Mouse (Mus musculus) liver, embryonic 12.5 days (tissue): Measurements from ENCODE around the gene Mrgprh. TPM values are rescaled to one million over a fixed set of nuclear protein-coding genes. Genes with fewer than 3 reads are reported as not detected.

Experiments used
- ATAC-seq: fragments of 200-750 bp; cut with Nextera tagmentation; 2 replicates; pipeline ENCODE4 v1.8.0; 2017; ENCODE audit warnings: moderate number of reproducible peaks, mild to moderate bottlenecking, moderate library complexity
- H3K27ac ChIP-seq: fragments of 300-500 bp; sonication (generic); 2 replicates; pipeline ENCODE4 v1.5.1; 2016; ENCODE audit warnings: mild to moderate bottlenecking
- H3K27me3 ChIP-seq: fragments of 300-500 bp; sonication (generic); replicated peaks from 2 replicates; pipeline ENCODE4 v1.6.1; 2016; ENCODE audit warnings: mild to moderate bottlenecking, moderate library complexity
- H3K36me3 ChIP-seq: fragments of 300-500 bp; sonication (generic); 2 replicates; pipeline ENCODE4 v1.6.1; 2016; ENCODE audit warnings: mild to moderate bottlenecking, moderate library complexity
- H3K4me1 ChIP-seq: fragments of 300-500 bp; sonication (generic); 2 replicates; pipeline ENCODE4 v1.6.1; 2016
- H3K4me2 ChIP-seq: fragments of 300-500 bp; sonication (generic); 2 replicates; pipeline ENCODE4 v1.6.1; 2016; ENCODE audit warnings: mild to moderate bottlenecking, moderate library complexity
- H3K4me3 ChIP-seq: fragments of 300-500 bp; sonication (generic); 2 replicates; pipeline ENCODE4 v1.5.1; 2016; ENCODE audit warnings: mild to moderate bottlenecking, moderate library complexity
- H3K9ac ChIP-seq: fragments of 300-500 bp; sonication (generic); 2 replicates; pipeline ENCODE4 v1.6.1; 2016; ENCODE audit warnings: mild to moderate bottlenecking, moderate library complexity
- H3K9me3 ChIP-seq: fragments of 300-500 bp; sonication (generic); replicated peaks from 2 replicates; pipeline ENCODE4 v1.6.1; 2016; ENCODE audit warnings: mild to moderate bottlenecking, moderate library complexity
- WGBS: fragments of 180-500 bp; shearing (Covaris S2); methylation state at CpG from one replicate; pipeline ENCODE4 v1.1.7; 2016; ENCODE audit not compliant: insufficient replicate concordance; 5-methylcytosine and 5-hydroxymethylcytosine counted together
- polyA plus RNA-seq: library from polyadenylated mRNA; unstranded; fragments of >200 nt; fragmentation: Nextera tagmentation; extraction: Ambion mirVana; gene quantifications from 2 replicates; pipeline ENCODE4 v1.2.1, GENCODE M21; 2016

Gene Mrgprh
- not detected in 2 replicates for polyA plus RNA-seq

DNA sequence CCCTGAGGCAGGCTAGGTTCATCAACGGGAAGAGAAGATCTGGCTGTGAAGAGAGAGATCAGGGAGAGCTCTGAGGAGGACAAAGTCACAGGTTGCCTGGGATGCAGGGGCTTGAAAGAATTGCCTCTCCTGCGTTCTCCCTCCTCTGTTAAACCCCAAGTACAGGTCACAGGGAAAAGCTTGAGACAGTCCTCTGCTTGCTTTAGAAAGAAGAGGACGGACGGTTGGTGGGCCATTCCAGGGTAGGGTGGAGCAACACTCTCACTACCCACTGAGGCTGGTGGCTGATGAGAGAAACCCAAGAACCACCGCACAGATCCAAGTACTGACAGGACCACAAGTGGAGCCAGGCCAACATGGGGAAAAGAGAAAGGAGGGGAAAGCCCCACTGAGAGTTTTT lies at the start of gene Mrgprh:
TSS of gene Mrgprh (plus strand) at position 301 of the 400 bp plus-strand sequence.
- H3K27me3 ChIP-seq: peaks cover 37% of the 10 kb centered on the region
- H3K9me3 ChIP-seq: no peaks in the 10 kb centered on the region
- H3K9ac ChIP-seq: no peak within 1 kb of the TSS
- H3K27ac ChIP-seq: no peak within 1 kb of the TSS
- no peak within 1 kb of the TSS for H3K4me3 ChIP-seq
- no peak within 1 kb of the TSS for H3K4me2 ChIP-seq
- H3K4me1 ChIP-seq: 0 out of 2 replicates have a peak, but pooled peaks cover 5% of the 10 kb centered on the region
- 42% methylated on average over 5 of the region's 5 CpGs for WGBS
- H3K36me3 ChIP-seq: no peaks in the 10 kb centered on the region
- no peak for ATAC-seq

DNA sequence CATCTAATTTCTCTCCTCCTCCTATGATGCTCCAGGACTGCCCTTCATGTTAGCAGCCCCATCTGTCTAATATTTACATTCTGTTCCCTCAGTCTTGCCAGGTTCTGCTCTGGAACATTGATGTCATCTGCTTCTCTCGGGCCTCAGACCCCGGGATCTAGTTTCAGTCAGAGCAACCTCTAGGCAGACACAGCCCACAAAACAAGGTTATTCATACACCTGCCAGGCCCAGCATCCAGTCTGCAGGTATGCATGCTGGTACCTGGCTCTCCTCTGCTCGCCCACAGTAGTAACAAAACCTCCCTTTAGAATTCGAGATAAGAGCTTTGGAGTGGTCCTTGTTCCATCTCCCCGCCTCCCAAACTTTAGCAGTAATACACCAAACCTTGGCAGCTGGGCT lies 45.5 kb upstream of the Mrgprh start:
- ATAC-seq: no peak
- no peaks in the 10 kb centered on the region for H3K36me3 ChIP-seq
- no peaks in the 10 kb centered on the region for H3K4me1 ChIP-seq
- H3K27ac ChIP-seq: no peak overlapping the region
- no peak overlapping the region for H3K4me2 ChIP-seq
- no peaks in the 10 kb centered on the region for H3K27me3 ChIP-seq
- 65% methylated on average over 5 of the region's 5 CpGs for whole genome bisulfite sequencing
- no peak overlapping the region for H3K4me3 ChIP-seq
- H3K9ac ChIP-seq: no peak overlapping the region
- no peaks in the 10 kb centered on the region; the same call in 1 of the 2 replicates for H3K9me3 ChIP-seq

DNA sequence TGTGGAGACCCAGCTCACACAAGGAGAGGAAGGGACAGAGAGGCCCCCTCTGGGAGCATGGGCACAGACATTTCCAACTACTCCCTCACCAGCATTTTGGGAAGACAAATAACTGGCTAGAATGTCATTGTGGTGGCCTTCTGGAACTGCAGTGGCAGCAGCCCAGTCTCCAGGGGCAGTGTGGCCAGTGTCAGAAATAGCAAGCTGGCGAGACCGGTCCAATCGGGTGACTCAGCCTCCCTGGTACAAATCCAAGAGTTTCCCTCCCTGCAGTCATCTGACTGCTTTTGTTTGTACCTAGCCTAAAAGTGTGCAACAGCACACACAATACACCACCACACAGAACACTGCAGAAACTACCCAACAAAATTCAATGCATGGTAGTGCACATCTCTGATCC lies 43.6 kb upstream of the Mrgprh start:
- no peak for ATAC-seq
- Histone ChIP-seq H3K27ac (no peak overlapping the region), H3K4me2 (no peak overlapping the region), H3K9ac (no peak overlapping the region), H3K9me3 (no peaks in the 10 kb centered on the region; the same call in 1 of the 2 replicates), H3K4me1 (no peaks in the 10 kb centered on the region), H3K36me3 (no peaks in the 10 kb centered on the region), H3K4me3 (no peak overlapping the region), H3K27me3 (peaks cover 5% of the 10 kb centered on the region; the same call in 1 of the 2 replicates)
- WGBS: 73% methylated on average over 3 of the region's 3 CpGs

DNA sequence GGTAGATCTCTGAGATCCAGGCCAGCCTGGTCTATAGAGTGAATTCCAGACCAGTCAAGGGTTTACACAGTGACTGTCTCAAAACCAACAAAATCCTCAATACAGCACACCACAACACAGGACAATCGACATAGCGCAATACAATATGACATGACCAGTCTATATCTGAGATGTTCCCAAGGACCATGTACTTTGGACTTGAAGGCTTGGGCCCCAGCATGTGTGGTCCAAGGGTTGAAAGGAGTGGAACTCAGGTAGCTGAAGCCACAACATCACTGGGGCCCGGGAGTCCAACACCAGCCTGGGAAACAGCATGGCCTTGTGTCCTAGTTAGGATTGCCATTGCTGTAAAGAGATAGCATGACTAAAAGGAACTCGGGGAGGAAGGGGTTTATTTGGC lies 43.2 kb upstream of the Mrgprh start:
- no peak overlapping the region for H3K4me3 ChIP-seq
- no peaks in the 10 kb centered on the region for H3K9me3 ChIP-seq
- no peaks in the 10 kb centered on the region for H3K4me1 ChIP-seq
- no peak overlapping the region for H3K9ac ChIP-seq
- 70% methylated on average over 4 of the region's 4 CpGs for WGBS
- peaks cover 5% of the 10 kb centered on the region; the same call in 1 of the 2 replicates for H3K27me3 ChIP-seq
- H3K4me2 ChIP-seq: no peak overlapping the region
- ATAC-seq: no peak
- no peaks in the 10 kb centered on the region for H3K36me3 ChIP-seq
- H3K27ac ChIP-seq: no peak overlapping the region

DNA sequence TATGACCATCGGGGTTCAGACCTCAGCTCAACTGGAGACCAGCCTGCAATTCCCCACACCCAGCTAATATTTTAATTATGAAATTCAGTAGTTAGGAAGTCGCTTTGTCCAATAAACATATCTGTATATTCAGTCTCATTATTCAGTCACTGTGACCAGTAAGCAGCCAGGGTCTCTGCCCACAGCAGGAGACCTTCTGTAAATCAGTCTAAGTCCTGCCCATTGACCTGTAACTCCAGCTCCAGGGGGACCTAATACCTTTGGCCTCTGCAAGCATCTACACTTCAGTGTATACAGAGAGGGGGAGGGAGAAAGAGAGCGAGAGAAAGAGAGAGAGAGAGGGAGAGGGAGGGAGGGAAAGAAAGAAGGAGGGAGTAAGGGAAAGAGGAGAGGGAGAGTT lies 41.5 kb upstream of the Mrgprh start:
- ATAC-seq: no peak

DNA sequence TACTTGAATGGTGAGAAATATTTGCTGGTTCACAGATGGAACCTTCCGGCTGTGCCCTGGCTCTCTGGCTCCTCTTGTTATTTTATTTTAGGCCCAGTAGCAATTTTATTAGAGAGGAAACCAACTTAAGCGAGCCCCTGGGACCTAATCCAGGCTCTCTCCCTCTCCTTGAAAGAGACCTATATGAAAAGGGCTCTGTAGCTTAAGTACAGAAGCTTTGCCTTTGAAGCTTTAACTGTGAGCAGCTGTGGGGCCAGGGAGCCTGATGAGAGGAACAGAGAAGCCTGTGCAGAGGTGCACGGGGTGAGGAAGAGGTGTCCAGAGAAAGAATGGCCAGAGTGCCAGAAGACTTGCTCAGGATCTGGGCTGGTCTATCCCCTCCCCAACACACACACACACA lies 41.0 kb upstream of the Mrgprh start:
- no peak for ATAC-seq
- no peak overlapping the region for H3K4me2 ChIP-seq
- H3K36me3 ChIP-seq: no peaks in the 10 kb centered on the region
- WGBS: 48% methylated on average over 3 of the region's 3 CpGs
- H3K9me3 ChIP-seq: no peaks in the 10 kb centered on the region
- H3K4me3 ChIP-seq: no peak overlapping the region
- H3K9ac ChIP-seq: no peak overlapping the region
- H3K4me1 ChIP-seq: no peaks in the 10 kb centered on the region
- peaks cover 5% of the 10 kb centered on the region; the same call in 1 of the 2 replicates for H3K27me3 ChIP-seq
- no peak overlapping the region for H3K27ac ChIP-seq

More for the DNA sequence above, 41.5 kb upstream of the Mrgprh start:
- no peaks in the 10 kb centered on the region for H3K4me1 ChIP-seq
- no peak overlapping the region for H3K9ac ChIP-seq
- peaks cover 5% of the 10 kb centered on the region; the same call in 1 of the 2 replicates for H3K27me3 ChIP-seq
- no peak overlapping the region for H3K4me2 ChIP-seq
- no peaks in the 10 kb centered on the region for H3K9me3 ChIP-seq
- WGBS: 53% methylated on average over 3 of the region's 3 CpGs
- H3K4me3 ChIP-seq: no peak overlapping the region
- no peak overlapping the region for H3K27ac ChIP-seq
- H3K36me3 ChIP-seq: no peaks in the 10 kb centered on the region

DNA sequence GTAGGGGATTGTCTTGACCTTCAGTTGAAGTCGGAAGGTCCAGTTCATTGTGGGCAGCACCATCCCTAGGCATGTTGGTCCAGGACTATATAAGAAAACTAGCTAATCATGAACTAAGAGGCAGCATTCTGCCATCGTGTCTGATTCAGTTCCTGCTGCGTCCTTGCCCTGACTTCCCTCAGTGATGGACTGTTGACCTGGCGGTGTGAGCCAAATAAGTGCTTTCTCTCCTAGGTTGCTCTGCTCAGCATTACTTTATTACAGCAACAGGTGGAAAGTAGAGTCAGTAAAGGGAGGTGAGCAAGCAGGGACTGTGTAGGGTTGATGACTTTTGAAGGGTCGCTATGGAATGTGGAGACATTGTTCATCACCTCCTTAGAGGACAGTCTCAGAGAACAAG lies 40.1 kb upstream of the Mrgprh start:
- Histone ChIP-seq H3K4me2 (no peak overlapping the region), H3K4me3 (no peak overlapping the region), H3K27me3 (peaks cover 5% of the 10 kb centered on the region; the same call in 1 of the 2 replicates), H3K9ac (no peak overlapping the region), H3K9me3 (no peaks in the 10 kb centered on the region), H3K36me3 (no peaks in the 10 kb centered on the region), H3K4me1 (no peaks in the 10 kb centered on the region), H3K27ac (no peak overlapping the region)
- ATAC-seq: no peak
- WGBS: 76% methylated on average over 5 of the region's 5 CpGs

DNA sequence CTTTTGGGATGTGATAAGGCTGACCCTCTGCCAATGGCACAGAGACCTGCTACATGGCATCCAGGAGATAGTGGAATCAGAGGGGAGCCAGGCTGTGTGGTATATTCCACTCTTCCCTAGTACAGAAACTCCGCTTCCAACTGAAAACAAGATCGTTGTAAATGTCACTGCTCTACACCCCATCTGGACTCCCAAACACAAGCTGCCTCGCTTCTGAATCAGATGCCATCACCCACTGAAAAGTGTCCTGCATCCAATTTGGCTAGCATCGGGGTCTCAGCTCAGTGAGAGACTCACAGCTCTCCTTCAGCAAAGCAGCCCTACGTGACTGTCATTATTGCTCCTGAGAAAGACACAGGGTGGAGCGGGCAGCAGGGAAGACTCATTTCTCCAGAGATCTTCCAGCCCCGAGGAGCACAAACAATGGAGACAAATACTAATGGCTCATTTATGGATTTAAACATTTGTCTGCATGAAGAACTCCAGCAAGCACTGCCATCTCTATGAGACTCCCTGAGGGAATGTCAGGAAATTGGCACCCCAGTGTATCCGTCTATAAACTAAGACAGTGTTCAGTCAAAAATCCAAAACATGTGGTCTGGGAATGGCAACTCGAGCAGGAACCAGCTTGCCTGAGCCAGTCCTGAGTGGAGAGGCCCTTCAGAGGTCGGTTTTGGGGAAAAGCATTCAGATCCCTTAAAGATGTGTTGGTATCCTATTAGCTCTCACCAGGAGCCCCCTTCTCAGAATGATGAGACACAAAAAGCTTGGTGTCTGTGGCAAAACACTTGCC lies 36.2 kb upstream of the Mrgprh start:
- ATAC-seq: no peak
- H3K4me1 ChIP-seq: no peaks in the 10 kb centered on the region
- H3K27me3 ChIP-seq: peaks cover 11% of the 10 kb centered on the region; the same call in 1 of the 2 replicates
- no peak overlapping the region for H3K4me2 ChIP-seq
- no peak overlapping the region for H3K9ac ChIP-seq
- H3K27ac ChIP-seq: no peak overlapping the region
- WGBS: 60% methylated on average over 10 of the region's 10 CpGs
- no peaks in the 10 kb centered on the region for H3K36me3 ChIP-seq
- no peak overlapping the region for H3K4me3 ChIP-seq
- no peaks in the 10 kb centered on the region for H3K9me3 ChIP-seq

DNA sequence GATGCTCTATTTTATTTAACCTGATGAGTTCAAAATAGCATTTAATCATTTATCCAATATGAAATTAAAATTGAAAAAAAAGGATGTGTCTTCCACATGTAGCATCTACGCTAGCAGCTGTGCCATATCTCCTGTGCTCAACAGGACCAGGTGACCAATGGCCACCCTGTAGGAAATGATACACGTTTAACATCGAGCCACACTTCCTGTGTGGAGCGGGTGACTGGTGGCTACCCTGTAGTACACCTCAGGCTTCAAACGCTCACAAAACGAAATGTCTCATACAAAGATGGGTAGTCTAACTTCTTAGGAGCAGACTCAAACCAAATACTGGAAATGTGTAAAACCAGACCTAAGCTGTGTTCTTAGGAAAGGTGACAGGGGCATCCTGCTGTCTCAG lies 32.0 kb upstream of the Mrgprh start:
- Histone ChIP-seq H3K27ac (no peak overlapping the region), H3K9me3 (no peaks in the 10 kb centered on the region), H3K4me3 (no peak overlapping the region), H3K9ac (no peak overlapping the region), H3K36me3 (no peaks in the 10 kb centered on the region), H3K27me3 (peaks cover 18% of the 10 kb centered on the region; the same call in 1 of the 2 replicates), H3K4me1 (no peaks in the 10 kb centered on the region), H3K4me2 (no peak overlapping the region)
- 51% methylated on average over 6 of the region's 6 CpGs for WGBS
- no peak for ATAC-seq

DNA sequence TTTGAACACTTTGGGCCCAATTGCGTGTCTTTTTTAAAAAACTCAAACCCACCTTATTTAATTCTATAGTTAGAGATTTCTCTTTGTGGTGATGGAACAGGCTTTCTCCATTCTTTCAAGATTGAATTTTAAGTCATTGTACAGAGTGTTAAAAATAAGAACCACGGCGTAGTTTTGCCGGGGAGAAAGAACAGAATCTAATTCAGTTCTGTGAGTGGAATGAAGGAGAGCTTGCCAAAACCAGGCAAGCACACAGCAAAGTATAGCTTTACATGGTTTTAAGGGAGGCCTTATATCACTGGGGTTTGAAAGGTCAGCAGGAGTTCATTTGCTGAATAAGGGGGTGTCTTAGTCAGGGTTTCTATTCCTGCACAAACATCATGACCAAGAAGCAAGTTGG lies 31.3 kb upstream of the Mrgprh start:
- ATAC-seq: no peak
- no peak overlapping the region for H3K27ac ChIP-seq
- 82% methylated on average over 4 of the region's 4 CpGs for WGBS
- H3K27me3 ChIP-seq: peaks cover 18% of the 10 kb centered on the region; the same call in 1 of the 2 replicates
- H3K9ac ChIP-seq: no peak overlapping the region
- no peaks in the 10 kb centered on the region for H3K4me1 ChIP-seq
- H3K4me3 ChIP-seq: no peak overlapping the region
- H3K4me2 ChIP-seq: no peak overlapping the region
- no peaks in the 10 kb centered on the region for H3K36me3 ChIP-seq
- H3K9me3 ChIP-seq: no peaks in the 10 kb centered on the region

DNA sequence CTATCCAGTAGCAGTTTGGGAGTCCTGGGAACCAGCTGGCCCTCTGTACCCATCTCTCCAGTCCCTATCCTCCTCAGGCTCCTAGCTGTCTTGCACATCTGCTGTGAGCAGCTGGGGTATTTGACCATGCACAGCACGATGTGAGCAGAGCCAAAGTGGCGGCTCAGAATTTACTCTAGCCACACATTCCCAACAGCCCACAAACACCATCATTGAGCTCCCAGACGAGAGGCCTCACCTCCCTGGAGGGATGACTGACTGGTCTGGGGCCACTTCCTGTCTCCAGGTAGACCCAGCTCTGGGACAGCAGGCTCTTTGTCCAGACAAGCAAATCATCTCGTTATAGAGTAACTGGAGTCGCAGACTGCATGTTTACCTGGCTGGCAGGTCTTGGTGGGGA lies 30.0 kb upstream of the Mrgprh start:
- Histone ChIP-seq H3K4me1 (no peaks in the 10 kb centered on the region), H3K4me3 (no peak overlapping the region), H3K27ac (no peak overlapping the region), H3K36me3 (no peaks in the 10 kb centered on the region), H3K9ac (no peak overlapping the region), H3K4me2 (no peak overlapping the region), H3K9me3 (no peaks in the 10 kb centered on the region), H3K27me3 (peaks cover 21% of the 10 kb centered on the region; the same call in 1 of the 2 replicates)
- 38% methylated on average over 5 of the region's 5 CpGs for WGBS
- ATAC-seq: no peak

DNA sequence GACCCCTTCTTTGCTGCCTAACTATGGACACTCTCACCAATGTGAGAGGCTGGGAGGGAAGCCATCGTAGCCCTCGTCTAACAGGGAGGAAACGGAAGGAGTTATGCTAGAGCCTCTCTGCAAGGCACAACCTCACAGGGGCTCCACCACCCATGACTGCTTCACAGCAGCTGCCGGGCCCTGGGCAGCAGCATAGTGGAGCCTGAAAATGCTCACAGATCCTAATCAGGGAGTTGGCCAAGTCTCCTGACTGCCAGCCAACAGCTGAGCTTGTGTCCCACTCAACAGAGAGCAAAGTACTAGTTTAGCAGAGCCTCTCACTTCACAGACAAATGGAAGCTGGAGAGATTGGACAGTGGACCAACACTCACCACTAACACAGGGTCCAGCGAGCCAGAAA lies 29.4 kb upstream of the Mrgprh start:
- Histone ChIP-seq H3K36me3 (no peaks in the 10 kb centered on the region), H3K4me3 (no peak overlapping the region), H3K27me3 (peaks cover 17% of the 10 kb centered on the region; the same call in 1 of the 2 replicates), H3K4me1 (no peaks in the 10 kb centered on the region), H3K9ac (no peak overlapping the region), H3K4me2 (no peak overlapping the region), H3K9me3 (no peaks in the 10 kb centered on the region), H3K27ac (no peak overlapping the region)
- no peak for ATAC-seq
- 57% methylated on average over 5 of the region's 5 CpGs for WGBS
